Mouse (Mus musculus) bone marrow macrophage, adult 2 months (primary cell): ENCODE measurements around the gene Arhgap33.

ENCODE experiments used
- CTCF ChIP-seq: IDR thresholded peaks from 2 replicates; pipeline ENCODE4 v1.5.1; 2012; ENCODE audit warnings: low read depth, mild to moderate bottlenecking, low read length, moderate library complexity
- POLR2A ChIP-seq: IDR thresholded peaks from 2 replicates; pipeline ENCODE4 v1.6.1; 2012; ENCODE audit warnings: mild to moderate bottlenecking, low read depth, low read length, borderline replicate concordance

- no peak for TF ChIP-seq CTCF
- no peak for TF ChIP-seq POLR2A
These were observed 22.2 kb upstream of the Arhgap33 start for GRCm38 (mm10) chr7:30556894-30557536.
